Mouse (Mus musculus) kidney, adult 2 months (tissue): ENCODE measurements around the gene P2ry14.

Experiments
- CTCF ChIP-seq: fragments of 200-500 bp; conservative IDR thresholded peaks from 2 replicates; pipeline ENCODE4 v1.5.1; 2011; ENCODE audit warnings: low read depth, mild to moderate bottlenecking, control low read depth, low read length, moderate library complexity, mixed read lengths; ENCODE audit not compliant: insufficient read depth, insufficient read length
- POLR2A ChIP-seq: fragments of 200-500 bp; IDR thresholded peaks from one replicate; pipeline ENCODE4 v1.6.1; 2011; ENCODE audit warnings: low read depth, low read length, control low read depth

- TF ChIP-seq CTCF (no peak), POLR2A (no peak)
These were observed 32.2 kb downstream of the P2ry14 start for GRCm38 (mm10) chr3:59121067-59121730.
